Mouse (Mus musculus) gastrocnemius, postnatal 14 days (tissue): Measurements from ENCODE around the gene Bloc1s2. TPM values are rescaled to one million over a fixed set of nuclear protein-coding genes. Genes with fewer than 3 reads are reported as not detected.

Experiments
- DNase-seq: peaks from one replicate; pipeline ENCODE4 v3.0.0; 2021; ENCODE audit warnings: mixed read lengths
- intact Hi-C: fragments of 180-260 bp; cut with DNase I; formaldehyde crosslinking; loops from one replicate; pipeline ENCODE4 v1.15.1; 2025; ENCODE audit warnings: low total_unique reads
- long read RNA-seq, 2 experiments: library from polyadenylated mRNA; stranded (forward); transcript quantifications; one replicate each; pipeline ENCODE4 v2.0.0; 2021
- total RNA-seq, 2 experiments: library from RNA; stranded (reverse); gene quantifications; 2 replicates each; pipeline ENCODE4 v1.2.3; 2021

Gene Bloc1s2
- total RNA-seq = 10 to 100 TPM; 13.4 to 13.9 TPM
- long read RNA-seq, experiment 1, transcript Bloc1s2-201 (5 exons, 885 nt) = major isoform, 13 of 15 reads
- long read RNA-seq, experiment 1, partial matches to known transcripts = 1 of 15 reads
- long read RNA-seq, experiment 1, other reads (novel, unspliced or antisense) = 0 of 15 reads
- long read RNA-seq, experiment 2, transcript Bloc1s2-201 (5 exons, 885 nt) = major isoform, 11 of 13 reads
- long read RNA-seq, experiment 2, partial matches to known transcripts = 1 of 13 reads
- long read RNA-seq, experiment 2, other reads (novel, unspliced or antisense) = 1 of 13 reads

DNA sequence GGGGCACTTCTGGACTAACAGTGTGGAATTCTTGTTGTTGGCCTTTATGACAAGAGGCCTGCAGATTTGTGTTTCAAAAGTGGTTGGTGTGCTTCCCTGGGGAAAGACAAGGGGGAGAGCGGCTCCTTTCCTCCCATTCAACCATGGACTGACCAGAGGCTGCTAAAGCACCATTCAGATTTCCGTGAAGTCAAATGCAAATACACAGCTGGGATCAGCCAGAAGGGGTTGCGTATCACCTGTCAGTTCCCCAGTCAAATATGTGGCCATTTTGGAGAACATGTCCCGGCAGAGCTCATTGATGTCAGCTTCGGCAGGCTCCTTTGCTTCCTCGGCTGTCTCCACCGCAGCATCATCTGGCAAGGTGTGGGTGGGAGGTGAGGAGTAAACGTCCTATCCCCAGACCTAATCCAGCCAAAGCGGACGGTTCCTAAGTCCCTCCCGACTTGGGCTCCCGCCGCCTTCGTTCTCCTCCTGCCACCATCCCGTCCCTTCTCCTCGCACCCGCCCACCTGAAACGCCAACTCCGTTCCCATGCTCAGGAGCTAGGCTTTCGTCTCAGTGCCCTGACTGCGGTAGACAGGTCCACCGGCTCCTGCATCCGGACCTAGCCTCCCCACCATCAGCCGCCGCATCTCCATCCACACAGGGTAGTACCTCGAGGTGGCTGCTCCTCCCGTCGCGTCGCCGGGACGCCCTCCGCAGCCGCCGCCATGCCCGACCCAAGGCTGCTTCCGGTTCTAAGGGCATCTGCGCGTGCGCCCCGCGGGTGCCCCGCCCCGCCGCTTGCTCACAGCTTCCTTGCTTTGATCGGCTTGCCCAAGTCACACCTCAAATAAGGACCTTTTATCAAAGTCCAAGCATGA, at the start of gene Bloc1s2:
TSS of gene Bloc1s2 (minus strand) at position 745 of the 866 bp plus-strand sequence.
- peak; percentile 84 for DNase-seq
- intact Hi-C loops = no loop called here

DNA sequence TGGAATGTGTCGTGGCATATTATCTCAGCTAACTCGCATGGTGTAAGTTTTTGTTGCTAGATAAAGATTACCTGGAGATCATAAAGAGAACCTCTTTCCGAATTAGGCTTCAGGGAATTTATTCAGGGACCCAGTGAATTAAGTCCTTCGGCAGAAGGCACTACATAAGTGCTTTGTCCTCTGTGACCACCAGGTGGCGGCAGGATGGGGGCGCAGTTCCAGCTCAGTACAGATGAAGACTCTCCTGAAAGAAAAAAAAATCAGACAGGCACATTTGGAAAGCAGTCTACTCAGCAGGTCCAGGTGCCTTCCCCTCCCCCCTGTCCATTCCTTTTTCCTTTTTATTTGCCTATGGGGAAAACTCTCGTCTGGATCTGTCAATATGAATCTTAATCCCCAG, 48.9 kb upstream of the Bloc1s2 start:
- intact Hi-C loops = no loop called here
- peak; percentile 70 for DNase-seq

DNA sequence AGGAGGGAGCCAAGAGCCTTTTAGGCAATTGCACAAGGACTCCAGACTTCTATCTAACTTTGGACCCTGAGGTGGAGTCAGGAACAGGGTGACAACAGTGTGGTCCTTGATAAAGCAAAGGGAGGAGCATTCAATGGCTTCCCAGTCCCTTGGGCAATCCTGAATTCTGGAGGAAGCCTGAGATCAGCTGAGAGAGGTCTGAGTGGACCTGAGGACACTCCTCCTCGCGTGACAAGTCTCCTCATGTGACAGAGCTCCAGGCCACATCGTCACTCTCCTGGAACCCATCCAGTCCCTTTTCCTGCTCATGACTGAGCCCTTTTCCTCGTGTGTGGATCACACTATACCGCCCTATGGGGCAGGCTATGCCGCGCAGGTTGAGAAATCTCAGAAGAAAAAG, 47.7 kb upstream of the Bloc1s2 start:
- no peak for DNase-seq

DNA sequence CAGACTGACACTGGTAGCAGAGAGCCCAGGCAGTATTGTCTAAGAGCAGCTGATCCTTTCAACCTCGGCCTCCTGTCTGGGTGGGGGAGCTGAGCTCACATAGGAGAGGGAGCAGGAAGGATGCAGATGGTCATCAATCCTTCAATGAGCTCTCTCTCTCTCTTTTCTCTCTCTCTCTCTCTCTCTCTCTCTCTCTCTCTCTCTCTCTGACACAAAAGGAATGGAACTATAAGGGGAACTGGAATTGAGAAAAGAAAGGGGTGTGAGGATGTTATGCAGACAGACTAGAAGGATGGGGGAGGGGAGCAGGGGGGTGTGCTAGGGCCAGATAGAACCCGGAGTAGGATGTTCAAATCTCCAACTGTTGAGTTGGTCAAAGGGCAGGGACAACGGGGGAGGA, 46.1 kb upstream of the Bloc1s2 start, which contains the start of gene Pkd2l1:
TSS of gene Pkd2l1 (minus strand) at position 101 of the 400 bp plus-strand sequence.
- intact Hi-C loops = no loop called here
- no peak for DNase-seq

More for the DNA sequence above, 47.7 kb upstream of the Bloc1s2 start:
- intact Hi-C loops = no loop called here

DNA sequence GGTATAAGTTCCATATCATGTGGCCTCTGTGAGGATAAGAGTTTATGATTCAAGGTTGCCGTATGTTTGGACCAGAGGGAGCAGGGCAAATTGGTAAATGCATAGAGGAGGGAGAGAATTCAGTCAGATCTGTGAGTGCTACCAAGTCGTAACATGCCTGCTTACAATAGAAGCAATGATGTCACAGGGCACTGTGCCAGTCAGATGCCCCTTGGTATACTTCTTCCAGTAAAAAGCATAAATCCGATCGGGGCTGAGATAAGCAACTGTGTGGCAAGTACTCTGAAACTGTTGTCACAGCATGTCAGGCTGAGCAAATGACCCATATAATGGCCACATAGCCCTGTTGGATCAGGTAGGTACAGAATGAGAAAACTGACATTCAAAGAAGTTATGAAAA, 42.8 kb upstream of the Bloc1s2 start:
- intact Hi-C loops = no loop called here

DNA sequence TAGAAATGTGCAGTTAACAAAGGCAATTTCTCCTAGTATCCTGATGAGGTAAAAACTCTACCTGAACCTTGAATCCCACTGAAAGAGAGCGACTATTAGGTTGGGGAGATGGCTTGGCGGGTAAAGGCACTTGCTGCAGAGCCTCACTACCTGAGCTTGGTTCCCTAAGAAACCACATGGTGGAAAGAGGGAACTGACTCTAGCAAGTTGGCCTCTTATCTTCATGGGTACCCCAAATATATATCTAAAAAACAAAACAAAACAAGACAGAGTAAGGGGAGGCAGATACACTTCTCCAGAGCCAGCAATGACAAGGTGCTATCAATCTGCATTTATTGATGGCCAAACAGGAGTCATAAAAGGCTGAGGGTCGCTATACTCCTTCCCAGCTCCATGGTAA, 37.7 kb upstream of the Bloc1s2 start:
- intact Hi-C loops = no loop called here
- no peak for DNase-seq

More for the DNA sequence above, 42.8 kb upstream of the Bloc1s2 start:
- DNase-seq = no peak

DNA sequence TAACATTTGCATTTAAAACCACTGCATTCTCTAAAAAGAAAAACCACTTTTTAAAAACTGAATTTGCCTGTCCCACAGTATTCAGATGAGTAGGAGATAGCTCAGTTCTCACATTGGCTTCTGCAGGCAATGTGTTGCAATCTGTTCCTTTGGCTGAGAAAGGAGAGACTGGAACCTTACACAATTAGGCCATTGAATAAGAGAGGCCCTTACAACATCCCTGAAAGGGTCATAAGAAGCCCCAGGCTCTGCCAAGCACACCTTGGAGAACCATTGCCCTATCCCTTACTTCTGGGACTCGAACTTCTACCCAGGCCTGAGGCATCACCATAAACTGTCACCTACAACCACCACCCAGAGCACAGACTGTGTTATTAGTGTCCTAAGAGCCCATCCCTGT, 34.3 kb upstream of the Bloc1s2 start:
- intact Hi-C loops = no loop called here
- DNase-seq = no peak

DNA sequence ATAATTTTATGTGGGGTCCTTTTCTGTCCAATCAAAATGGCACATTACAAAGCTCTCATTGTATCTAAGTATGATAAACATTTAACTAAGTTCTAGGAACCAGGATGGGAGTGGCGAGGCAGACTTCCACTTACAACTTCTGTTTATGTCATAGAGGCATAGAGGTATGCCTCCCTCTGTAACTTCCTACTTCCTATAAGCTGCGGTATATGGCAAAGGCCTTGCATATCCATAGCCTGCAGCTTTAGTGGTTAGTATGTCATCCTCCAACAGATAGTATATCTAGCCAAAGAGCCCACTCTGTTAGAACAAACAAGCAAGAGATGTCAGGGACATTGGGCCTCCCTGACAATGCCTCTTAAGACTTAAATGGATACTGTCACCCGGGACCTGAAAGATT, 30.5 kb upstream of the Bloc1s2 start:
- intact Hi-C loops = no loop called here
- DNase-seq = no peak

DNA sequence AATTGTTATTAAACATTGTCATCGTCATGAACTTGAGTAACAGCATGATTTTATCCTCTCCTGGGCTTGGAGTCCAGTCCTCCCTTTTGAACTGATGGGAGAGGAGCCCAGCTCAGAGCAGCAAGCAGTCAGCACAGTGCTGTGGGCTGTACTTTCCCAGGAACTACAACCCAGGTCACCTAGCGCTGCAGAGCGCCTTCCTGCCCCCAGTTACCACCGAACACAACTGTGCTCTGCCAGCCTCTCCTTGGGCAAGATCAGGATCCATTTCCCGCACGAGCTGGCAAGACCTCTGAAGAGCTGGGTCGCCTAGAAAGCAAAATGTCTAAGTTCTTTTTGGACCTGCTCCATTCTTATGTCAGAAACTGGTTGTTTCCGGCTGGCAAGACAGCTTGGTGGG, 28.6 kb upstream of the Bloc1s2 start:
- intact Hi-C loops = no loop called here

DNA sequence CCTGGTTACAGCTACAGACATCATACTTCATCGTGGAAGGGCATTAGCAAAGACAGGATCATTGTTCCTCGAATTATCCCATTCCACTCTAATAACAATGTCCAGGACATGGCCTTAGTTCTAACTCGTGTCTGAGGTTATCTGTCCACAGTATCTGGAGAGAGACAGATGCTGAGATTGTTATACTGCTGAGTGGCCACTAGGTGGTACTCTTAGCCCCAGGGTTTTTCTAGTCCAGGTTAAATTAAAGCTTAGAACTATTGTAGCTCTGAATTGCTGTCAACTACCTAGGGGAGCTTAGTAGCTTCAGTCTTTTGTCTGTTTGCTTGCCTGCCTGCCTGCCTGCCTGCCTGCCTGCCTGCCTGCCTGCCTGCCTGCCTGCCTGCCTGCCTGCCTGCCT, 15.3 kb upstream of the Bloc1s2 start:
- intact Hi-C loops = no loop called here
- DNase-seq = no peak

More for the DNA sequence above, 28.6 kb upstream of the Bloc1s2 start:
- no peak for DNase-seq

DNA sequence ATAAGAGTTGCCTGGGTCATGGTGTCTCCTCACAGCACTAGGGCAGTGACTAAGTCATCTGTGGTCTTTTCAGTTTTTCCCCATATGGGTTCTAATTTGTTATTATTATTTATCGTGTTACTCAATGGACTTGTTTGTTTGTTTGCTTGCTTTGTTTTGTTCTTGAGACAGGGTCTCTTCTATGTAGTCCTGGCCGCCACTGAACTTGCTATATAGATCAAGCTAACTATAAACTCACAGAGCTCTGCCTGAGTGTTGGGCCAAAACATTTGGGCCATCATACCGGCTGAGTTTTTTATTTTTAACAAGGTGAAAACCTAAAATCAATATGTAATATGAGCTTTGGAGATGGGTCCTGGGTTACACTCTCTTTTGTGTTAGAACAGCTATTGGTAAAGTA, 13.1 kb upstream of the Bloc1s2 start:
- intact Hi-C loops = no loop called here
- no peak for DNase-seq

DNA sequence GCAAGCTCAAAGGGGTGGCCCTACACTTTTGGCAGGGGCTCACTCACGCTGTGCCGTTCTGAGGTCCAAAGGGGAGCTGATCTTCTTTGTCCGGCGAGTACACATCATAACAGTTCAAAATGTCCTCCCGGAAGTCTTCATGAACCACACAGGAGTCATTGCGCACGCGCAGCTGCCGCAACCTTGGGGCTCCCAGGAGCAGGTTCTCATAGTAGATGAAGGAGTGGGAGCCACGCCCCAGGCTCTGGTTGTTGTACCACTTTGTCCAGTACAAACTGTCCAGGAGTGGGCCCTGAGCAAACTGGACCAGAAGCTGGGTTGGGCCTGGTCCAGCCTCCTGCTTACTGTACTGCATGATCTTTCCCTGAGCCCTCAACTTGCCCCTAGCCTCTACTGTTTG, 10.8 kb upstream of the Bloc1s2 start:
- DNase-seq = no peak
- intact Hi-C loops = no loop called here

DNA sequence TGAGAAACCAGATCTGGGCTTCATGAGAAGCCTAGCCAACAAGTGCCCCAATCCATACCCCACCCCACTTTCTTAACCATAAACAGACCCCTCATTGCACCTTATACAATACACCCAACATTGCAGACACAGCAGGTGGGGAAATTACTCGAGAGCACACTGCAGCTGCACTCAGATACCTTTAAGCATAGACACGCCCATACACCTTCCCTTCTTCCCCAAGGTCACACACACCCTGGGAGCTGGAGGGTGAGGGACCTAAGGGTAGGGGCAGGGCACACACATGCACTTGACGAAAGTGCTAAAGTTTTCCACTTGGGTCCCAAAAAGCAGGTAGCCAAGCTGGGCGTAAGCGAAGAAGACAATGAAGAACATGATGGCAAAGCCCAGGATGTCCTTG, 7.5 kb upstream of the Bloc1s2 start:
- DNase-seq = no peak
- intact Hi-C loops = no loop called here

DNA sequence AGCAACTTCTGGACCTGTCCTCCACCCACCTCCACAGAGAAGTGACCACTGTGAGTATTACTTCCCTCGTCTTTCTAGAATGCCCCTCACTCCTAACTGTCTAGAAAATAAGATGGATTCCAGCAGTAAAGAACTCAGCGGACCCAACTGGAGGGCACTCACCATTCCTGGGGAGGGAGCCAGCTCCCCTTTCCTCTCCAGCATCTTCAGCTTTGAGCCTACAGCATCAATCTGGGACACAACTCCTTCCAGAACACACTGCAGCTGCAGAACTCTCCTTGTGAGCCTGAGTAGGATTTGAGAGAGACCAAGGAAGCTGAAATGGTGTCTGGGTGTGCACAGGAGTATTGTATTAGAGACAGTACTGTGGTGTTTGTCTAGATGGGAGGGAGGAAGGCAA, 2.7 kb upstream of the Bloc1s2 start:
- intact Hi-C loops = no loop called here

DNA sequence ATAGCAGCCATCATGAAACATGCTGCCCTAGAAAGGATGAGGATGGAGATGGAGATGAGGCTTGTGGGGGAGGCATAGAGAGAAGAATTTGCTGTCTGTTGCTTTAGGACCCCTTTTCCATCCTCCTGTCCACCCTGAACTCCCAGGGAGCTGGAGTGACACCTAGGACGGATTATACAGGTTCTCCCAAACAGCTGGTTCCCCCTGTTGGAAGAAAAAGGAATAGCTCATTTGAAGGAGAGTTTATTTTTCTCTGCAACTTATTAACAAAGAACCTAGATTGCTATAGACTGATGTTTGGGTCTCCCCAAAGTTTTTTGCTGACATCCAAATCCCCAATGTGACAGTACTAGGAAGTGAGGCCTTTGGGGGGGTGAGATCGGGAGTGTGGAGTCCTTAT, 2.1 kb upstream of the Bloc1s2 start:
- no peak for DNase-seq
- intact Hi-C loops = no loop called here

More for the DNA sequence above, 2.7 kb upstream of the Bloc1s2 start:
- no peak for DNase-seq

DNA sequence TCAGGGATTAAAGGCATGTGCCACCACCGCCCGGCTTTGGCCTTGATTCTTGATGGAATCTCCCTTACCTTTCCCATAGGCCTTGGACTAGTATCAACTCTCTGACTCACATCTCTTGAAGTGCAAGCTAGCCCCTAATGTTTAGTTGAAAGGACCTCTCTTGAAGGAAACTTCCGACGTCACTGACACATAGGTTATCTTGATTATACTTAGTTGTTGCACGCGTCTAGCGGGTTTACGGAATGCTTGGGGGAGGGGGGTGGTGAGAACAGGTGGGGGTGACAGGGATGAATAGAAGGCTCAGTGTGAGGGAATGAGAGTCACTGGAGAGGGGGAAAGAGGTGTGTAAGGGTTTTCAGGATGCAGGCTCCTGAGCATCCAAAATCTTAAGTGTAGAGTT, 705 bp upstream of the Bloc1s2 start:
- DNase-seq = no peak
- intact Hi-C loops = no loop called here

DNA sequence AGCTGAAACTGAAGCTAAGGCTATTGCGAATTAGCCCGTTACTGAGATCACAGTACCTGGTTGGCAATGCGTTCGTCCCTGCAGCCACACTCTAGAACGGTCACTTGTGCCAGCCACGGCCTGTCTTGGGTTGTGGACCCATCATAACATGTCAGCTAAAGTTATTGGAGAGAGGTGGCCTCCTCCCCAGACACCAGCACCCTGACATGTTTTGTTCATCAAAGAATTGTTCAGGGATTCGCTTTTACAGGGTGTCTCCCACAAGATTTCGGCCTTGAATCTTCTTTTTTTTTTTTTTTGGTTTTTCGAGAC, 278 bp upstream of the Bloc1s2 start:
- DNase-seq = no peak
- intact Hi-C loops = no loop called here

DNA sequence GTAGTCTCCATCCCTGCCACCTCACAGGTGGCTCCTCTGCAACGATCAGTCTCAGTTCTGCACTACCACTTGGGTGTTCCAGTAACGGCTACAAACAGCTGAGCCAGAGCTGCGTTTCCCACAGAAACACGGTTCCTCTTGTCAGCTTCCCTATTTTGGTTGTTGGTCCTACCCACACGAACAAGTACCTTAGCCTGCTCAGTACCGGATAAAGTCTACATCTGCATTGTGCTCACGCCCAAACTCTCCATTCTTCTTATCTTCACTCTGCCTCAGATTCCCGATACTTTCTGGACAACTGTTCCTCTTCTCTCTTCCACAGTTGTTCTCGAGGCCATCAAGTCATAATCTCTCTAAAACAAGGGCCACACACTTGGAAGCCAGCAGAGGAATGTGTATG, 1.9 kb downstream of the Bloc1s2 start:
- intact Hi-C loops = no loop called here
- no peak for DNase-seq

DNA sequence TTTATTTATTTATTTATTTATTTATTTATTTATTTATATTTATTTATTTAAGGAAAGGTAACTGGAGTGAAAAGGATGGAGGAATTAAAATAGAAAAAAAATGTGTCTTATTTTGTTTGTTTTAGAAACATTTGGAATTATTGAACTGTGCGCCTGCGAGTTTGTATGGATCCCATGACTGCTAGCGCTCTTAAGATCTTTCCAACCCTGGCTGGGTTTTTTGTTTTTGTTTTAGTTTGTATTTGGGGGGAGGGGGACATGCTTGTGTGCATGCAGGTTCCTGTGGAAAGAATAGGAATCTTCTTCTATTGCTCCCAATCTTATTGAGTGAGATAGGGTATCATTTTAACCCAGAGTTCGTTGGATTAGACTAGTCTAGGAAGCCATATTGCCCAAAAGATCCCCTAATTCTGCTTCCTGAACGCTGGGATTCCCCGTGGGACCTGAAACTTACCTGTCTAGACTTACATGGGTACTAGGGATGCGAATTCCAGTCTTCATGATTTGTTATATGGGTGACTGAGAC, 10.2 kb downstream of the Bloc1s2 start:
- intact Hi-C loops = no loop called here
- no peak for DNase-seq

DNA sequence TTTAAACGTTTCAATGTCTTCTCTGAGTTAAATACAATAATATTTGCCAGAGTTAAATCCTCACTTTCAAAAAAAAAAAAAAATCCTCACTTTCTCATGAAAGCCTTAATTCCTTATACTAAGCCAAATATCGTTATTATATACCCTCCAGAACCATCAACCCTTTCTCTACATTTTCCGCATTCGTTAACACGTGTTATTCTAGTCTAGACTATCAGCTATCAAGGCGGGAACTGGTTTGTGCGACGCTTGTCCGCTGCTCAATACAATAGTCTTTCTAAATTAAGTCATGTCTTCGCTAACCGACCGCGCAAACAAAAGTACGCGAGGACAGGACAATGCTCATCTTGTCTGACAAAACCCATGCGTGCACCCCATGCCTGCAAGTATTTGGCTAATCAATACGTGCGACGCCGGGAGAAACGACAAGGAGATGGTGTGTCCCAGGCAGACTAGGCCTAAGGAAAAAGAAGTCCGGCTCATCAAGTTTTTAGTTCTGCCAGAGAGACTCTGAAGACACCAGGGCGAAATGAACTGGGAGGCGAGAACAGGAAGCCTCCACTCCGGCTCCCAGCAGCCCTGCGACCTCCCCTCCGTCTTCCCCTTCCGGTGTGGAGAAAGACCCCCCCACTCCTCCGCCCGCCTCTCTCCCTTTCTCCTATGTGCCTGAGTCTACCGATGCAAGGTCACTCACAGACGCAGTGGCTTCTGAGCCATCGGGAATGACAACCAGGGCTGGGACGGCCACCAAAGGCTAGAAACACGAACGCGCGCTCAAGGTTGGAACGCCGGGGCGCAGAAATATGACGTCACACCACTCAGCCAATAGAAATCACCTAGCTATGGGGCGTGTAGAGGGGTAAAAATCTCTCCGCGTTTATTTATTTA, 10.9 kb downstream of the Bloc1s2 start, which contains the start of gene Cwf19l1:
TSS of gene Cwf19l1 (minus strand) at position 805 of the 888 bp plus-strand sequence.
- intact Hi-C loops = no loop called here
- DNase-seq = peak; percentile 86
